Mouse (Mus musculus) B cell, adult 2 months (primary cell): ENCODE data around the gene Stx1b.
A peak's percentile ranks its signal among the peaks of the same experiment; 100 is the strongest.
"Not testable (repeated sequence)": the region's sequence is repeated elsewhere in the genome, so short reads cannot be mapped to it uniquely, and the experiment has no call there.

Experiments
- DNase-seq, 2 experiments: peaks; one replicate each; pipeline ENCODE4 v3.0.0; 2022

Gene Stx1b

DNA sequence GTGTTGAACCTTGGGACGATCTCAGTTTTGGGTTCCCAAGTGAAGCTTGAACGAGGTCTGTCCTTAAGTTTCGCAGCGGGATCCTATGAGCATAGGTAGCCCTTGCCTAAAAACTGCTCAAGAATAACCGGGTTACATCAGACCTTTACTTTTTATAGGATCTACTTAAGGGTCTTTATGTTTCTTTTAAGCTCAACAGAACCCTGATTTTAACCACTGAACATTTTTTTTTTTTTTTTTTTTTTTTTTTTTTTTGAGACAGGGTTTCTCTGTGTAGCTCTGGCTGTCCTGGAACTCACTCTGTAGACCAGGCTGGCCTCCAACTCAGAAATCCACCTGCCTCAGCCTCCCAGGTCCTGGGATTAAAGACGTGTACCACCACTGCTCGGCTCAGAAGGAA, 48.5 kb downstream of the Stx1b start:
- not testable (repeated sequence) for DNase-seq

DNA sequence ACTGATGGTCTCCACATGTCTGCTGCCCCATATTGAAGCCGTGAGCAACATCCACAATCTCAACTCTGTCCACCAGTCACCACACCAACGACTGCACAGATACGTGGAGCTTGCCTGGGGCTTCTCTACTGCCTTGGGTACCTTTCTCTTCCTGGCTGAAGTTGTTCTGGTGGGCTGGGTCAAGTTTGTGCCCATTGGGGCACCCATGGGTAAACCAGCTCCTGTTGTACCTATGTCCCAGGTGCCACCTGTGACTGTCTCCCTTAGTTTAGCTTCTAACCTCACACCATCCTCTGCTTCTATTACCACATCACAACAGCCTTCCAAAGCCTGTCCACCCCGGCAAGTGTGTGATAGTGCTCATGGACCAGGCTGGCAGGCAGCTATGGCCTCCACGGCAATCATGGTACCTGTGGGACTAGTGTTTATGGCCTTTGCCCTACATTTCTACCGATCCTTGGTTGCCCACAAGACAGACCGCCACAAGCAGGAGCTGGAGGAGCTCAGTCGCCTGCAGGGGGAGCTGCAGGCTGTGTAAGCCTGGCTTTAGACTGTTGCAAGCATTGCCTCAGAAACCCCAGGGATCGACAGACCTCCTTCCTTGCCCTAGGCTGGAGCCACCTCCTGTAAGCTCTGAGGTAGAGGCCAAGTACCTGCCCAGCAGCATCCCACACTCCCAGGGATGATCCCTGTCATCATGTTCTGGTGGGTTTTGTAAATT, 50.5 kb downstream of the Stx1b start:
- peak; percentile 80 to 81 for DNase-seq

DNA sequence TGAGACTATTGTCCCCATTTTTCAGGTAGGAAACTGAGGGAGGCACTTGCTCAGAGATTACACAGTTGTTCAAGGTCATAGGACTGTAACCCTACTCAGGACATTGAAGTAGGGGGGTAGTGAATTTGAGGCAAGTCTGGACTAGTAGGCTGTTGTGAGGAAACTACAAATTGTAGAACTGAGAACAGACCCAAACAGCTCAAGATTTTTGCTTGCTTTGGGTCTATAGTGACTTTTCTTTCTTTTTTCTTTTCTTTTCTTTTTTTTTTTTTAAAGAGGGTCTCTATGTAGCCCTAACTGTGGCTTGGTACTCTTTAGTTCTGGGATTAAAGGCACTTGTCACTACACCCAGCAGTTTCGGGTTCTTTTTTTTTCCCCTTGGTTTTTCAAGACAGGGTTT, 51.8 kb downstream of the Stx1b start:
- no peak for DNase-seq

DNA sequence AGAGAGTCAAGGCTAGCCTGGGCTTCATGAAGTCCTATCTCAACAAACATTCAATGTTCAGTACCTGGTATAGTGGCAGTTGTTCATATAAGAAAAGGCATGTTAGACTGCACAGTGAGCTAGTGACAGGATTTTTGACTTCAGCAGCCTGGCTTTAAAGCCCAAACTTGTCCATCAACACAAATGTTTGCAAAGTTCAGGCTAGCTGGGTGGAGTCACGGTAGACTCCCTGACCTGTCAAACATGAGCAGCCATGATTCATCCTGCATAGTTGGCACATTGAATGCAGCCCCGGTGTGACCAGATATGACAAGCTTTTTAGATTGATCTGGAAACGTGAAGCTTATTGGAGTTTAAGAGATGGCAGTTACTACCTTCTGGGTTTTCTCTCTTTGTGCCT, 52.3 kb downstream of the Stx1b start:
- DNase-seq = no peak

DNA sequence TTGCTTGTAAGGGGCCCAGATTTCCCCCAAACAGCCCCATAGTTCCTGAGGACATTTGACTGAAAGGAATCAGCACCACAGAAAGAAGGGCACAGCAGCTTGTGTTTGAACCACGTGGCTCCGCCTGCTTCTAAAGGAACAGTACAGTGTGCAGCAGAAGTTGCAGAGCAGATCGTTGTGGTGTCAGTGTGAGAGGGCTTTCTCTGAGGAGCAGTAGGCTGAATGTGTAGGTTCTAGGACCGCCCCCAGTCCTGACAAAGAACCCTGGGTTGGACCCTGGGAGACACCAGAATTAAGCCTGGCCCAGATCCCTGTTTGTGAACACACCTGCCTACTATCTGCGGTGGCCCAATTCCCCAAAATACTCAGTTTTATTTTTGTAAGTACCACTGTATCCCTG, 53.1 kb downstream of the Stx1b start:
- DNase-seq = no peak

DNA sequence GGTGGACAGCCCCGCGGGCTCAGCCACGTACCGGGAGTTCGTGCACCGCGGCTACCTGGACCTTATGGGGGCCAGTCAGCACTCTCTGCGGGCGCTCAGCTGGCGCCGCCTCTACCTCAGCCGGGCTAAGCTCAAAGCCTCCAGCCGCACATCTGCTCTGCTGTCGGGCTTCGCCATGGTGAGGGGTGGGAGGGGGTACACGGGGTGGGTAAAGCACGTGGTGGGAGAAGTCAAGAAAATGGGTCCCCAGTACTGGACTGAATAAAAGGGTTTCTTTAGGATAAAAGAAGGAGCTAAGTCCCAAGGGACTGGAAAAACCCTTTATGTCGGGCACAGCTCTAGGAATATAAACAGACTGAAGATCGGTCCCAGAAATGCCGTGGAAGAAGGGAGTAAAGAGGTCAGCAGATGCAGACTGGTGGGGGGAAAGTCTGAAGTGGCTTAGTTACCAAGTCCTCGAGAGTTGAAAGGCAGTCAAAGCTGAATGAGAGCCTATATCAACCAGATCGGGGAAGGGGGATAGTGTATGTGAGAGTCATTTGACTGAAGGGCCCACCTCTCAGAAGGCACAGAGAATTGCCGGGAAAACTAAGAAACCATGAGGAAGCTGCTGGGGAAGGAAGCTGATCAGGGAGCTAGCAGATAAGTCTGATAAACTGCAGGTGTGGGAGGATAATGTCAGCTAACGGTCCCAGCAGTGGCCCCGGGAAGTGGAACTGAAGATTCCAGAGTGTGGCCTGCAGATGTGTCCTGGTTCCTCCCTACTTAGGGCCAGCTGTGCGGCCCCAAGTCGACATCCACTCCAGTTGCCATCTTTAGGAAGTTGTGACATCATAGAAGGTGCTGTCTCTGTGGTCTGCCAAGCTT, 54.1 kb downstream of the Stx1b start:
- DNase-seq = peak in 1 of 2 experiments; percentile 8

DNA sequence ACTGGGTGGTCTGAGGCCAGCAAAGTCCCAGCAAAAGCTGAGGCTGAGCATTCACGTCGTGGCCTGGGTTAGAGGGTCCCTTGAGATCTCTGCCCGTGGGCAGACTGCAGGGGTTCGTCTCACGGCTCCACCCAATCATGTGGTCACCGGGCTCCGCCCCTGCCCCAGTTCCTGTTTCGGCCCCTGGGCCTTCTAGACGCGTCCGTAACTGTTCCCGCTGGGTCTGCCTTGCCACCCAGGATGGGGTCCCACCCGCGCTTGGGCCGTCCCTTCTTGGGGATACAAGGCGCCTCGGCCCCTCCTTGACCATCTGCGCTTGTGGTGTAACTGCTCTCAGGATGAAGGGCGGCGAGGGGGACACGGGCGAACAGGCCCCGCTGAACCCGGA, 54.7 kb downstream of the Stx1b start, which contains the start of gene Orai3:
TSS of gene Orai3 (plus strand) at position 165 of the 388 bp plus-strand sequence.
- DNase-seq = peak; percentile 90 to 91

DNA sequence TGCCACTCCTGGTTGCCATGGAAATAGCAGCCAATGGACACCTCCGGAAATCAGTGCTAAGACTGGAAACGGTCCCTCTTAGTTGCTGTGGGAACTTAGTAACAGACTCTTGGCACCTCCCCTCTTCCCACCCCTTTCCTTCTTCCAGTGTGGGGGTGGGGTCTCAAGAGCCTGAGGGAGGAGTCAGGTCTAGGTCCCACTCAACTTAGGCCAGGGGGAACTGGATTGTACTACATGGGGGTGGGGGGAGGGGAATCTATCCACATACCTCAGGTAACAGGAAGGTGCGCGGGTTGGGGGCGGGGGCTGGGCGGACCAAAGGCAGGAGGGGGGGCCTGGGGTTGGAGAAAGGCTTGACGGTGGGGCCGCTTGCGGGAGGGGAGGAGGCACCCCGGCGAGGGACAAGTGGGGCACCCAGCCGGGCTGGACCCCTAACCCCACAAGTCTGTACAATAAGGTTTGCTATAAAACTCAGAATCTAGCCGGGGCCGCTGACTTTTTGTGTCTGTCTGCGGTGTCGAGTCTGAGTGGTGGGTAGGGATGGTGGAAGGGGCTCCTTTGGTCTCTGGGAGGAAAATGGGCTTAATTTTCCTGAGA, 55.3 kb downstream of the Stx1b start:
- peak; percentile 36 to 44 for DNase-seq

DNA sequence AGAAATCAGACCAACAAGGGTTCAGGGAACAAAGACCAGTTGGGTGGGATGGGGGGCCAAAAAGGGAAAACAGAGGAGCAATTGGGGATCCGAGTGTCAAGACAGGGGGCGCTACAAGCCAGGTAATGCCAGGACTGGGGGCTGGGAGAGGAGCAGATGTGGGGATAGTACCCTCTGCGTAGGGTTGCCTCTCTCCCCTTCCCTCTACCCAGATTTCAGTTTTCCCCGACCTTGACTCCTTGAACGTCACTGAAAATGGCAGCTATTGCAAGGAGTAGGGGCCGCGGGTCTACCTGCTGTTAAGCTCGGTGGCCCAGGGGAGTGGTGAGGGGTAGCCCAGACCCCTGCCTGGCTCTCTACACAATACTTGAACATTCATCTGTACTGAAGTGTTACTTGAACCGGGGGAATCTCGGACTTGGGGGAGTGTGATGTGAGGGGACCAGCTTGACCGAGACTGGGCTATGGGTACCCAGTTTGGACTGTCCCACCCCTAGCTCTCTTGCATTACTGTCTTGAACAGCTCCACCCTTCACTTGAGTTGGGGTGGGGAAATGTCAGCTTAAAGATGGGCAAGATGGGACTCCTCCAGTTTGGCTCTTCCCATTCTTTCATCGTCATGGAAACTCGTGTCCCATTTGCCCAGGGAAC, 55.9 kb downstream of the Stx1b start:
- peak; percentile 27 to 37 for DNase-seq

DNA sequence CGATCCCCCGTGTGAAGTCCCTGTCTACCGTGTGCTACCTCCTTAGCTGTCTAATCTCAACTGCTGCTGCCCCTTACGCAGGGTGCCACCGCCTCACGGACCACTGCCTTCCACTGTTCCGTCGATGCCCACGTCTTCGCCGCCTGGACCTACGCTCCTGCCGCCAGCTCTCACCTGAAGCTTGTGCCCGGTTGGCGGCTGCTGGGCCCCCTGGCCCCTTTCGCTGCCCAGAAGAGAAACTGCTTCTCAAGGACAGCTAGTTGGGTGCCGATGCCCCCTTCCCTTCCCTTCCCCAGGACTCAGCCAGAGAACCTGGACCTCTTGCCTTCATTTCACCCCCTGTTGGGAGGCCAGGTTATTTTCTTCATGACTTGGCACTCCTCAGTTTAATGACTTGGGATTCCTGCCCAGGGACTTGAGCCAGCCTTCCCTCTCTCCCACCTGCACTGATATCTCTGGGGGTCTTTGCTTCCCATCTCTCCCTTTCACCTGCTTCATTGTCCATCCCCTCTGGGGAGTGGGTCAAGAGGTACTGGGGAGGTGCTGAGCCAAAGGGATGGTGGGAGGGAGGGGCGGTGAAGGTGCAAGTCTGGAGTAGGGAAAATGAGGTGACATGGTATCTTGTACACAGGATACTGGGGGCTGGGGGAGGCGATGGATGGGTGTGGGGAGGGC, 56.5 kb downstream of the Stx1b start:
- no peak for DNase-seq

DNA sequence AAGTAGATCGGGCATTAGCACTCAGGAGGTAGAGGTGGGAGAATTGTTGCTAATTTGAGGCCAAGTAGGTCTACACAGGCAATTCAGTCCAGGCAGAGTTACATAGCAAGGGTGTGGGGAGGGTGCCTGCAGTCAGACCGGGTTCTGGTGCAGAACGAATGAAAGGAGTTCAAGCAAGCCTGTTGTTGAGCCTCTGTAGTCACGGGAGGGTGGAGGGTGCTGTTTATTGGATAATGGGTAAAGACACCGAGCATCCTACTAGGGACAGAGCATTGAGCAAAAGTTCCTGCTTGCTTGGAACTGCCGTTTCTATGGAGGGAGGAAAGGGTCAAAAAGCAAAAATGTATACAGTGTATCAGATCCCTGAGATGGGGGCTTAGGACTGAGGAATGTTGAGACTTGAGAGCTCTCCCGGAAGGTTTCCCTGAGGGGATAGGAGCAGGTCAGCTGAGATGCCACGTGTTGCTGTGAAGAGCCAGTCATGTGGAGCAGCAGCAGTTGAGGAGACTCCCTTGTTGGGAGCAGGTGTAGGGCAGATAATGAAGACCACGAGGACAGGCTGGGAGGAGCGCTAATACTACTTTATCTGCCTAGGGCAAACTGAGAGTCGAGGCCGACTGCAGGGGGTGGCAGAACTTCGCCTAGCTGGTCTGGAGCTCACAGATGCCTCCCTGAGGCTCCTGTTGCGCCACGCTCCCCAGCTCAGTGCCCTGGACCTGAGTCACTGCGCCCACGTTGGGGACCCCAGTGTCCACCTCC, 57.3 kb downstream of the Stx1b start:
- no peak for DNase-seq

DNA sequence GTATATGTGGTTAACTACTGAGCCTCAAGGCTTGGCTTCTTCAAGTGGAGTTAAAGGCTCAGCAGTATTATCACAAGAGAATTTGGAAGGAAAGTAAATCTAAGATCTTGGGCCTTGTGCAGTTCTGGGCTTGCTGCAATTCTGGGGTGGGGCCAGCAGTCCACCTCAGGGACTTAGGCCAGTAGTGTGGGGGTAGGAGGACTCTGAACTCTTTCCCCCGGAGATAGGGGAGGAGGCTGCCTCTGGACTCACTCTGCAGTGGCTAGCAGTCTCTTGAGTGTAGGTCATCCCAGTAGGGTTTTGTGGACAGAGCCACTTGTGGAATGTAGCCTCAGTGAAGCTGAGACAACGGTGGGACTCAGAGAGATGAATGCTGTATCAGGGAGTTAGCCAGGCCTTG, 58.6 kb downstream of the Stx1b start:
- no peak for DNase-seq

DNA sequence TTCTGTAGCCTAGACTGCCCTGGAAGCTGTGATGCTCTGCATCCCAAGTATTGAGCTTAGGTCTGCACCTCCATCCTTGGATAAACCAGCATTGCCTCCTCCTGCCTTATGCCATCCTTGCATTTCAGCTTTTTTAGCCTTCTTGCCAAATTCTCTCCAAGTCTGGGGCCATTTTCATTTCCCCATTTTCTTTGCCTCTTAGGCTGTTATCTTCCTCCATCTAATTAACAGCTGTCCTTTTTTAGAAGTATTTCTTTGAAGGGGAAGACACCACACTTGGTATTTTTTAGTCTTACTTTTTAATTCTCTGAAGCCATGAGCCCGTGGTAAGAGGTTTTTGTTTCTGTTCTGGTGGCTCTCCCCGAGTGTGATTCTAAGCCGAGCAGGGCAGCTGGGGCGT, 60.7 kb downstream of the Stx1b start:
- no peak for DNase-seq

DNA sequence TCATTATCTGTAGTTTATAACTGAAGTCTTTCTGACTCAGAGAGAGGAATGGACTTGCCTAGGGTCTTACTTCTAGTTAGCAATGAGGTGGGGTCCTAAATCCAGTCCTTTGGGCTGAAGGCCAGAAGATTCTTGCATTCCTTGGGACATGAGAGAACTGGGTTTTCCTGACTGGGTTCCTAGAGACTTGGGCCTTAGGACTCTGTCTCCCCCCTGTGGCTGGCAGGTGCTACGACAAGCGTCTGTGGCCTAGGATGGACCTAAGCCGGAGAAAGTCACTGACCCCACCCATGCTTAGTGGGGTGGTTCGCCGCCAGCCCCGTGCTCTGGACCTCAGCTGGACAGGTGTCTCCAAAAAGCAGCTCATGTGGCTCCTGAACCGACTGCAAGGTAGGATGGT, 63.3 kb downstream of the Stx1b start:
- peak; percentile 76 for DNase-seq

DNA sequence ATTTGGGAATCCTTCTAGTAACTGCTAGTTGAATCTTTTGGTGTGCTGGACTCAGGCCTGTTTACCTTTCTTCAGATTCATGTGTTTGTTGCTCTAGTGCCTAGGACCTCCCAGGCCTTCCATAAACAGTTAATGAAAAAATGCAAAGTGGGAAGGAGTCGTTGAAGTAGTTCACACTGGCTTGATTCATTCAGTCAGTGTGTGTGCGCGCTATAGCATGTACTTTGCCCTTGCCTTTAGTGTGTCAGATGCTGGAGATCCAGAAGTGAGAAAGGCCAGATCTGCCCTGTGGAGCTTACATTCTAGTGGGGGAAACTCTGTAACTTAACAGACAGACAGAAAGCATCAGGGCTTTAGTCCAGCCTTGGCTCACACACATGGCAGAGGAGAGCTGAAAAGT, 63.9 kb downstream of the Stx1b start:
- DNase-seq = no peak

DNA sequence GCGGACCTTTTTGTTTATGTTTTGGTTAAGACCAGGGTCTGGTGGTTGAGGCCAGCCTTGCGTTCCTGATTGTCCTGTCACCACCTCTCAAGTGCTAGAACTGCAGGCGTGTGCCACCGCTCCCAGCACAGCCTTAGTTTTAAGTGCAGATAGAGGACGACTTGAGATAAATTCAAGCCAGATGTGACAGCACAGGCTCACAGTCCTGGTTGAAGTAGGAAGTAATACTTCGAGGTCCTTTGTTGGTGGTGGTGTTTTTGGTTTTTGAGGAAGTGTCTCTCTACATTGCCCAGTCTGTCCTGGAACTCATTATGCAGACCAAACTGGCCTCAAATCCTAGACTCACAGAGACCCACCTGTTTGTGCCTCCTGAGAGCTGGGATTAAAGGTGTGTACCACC, 64.6 kb downstream of the Stx1b start:
- DNase-seq = no peak
